Mouse (Mus musculus) brain, embryonic 14.5 days (tissue): Measurements from ENCODE around the gene Olfr56.
"Not testable (repeated sequence)": the region's sequence is repeated elsewhere in the genome, so short reads cannot be mapped to it uniquely, and the experiment has no call there.

Source experiments
- CTCF ChIP-seq: fragments of 200-500 bp; IDR thresholded peaks from 2 replicates; pipeline ENCODE4 v1.5.1; 2012; ENCODE audit warnings: inconsistent platforms, mild to moderate bottlenecking, moderate library complexity, borderline replicate concordance; ENCODE audit not compliant: insufficient read depth, insufficient read length; ENCODE audit errors: extremely low read depth
- POLR2A ChIP-seq: fragments of 200-500 bp; IDR thresholded peaks from 2 replicates; pipeline ENCODE4 v1.6.1; 2012; ENCODE audit warnings: mild to moderate bottlenecking, inconsistent platforms, borderline replicate concordance; ENCODE audit not compliant: poor library complexity, insufficient read depth, insufficient read length, severe bottlenecking; ENCODE audit errors: extremely low read depth

- not testable (repeated sequence) for TF ChIP-seq CTCF, POLR2A
These were observed 81.4 kb downstream of the Olfr56 start for GRCm38 (mm10) chr11:49060061-49060460.
